ENCODE assay signal across 9 mouse cellular contexts in genomic region chr2:38510120-38510519, GRCm38 (mm10). TPM values are rescaled to one million over a fixed set of nuclear protein-coding genes. Genes with fewer than 3 reads are reported as not detected.
DNase-seq lines count a peak whose midpoint lies in the region; ATAC-seq and TF ChIP-seq lines count a peak whose summit lies in the region.
"Had no signal": no experiment of that assay in that cellular context is flagged by ENCODE, and none has a peak within 500 bp of the region (broad histone marks: within the 10 kb centered on the region; RNA-seq: fewer than 3 reads in every experiment).

No protein-coding gene starts in this region.

- no peak overlapping the region for H3K27ac ChIP-seq in gastrocnemius, adult 2 months
- no peak overlapping the region for H3K27ac ChIP-seq in kidney, embryonic 14.5 days (ENCODE audit: low read depth, low read length)

- no peak for TF ChIP-seq CTCF in gastrocnemius, adult 2 months (IDR thresholded peaks at IDR 0.05)

- peaks cover 19% of the 10 kb centered on the region for H3K4me1 ChIP-seq in kidney, embryonic 14.5 days (ENCODE audit: control insufficient read depth, insufficient read depth, low read length)

- H3K36me3 ChIP-seq in kidney, embryonic 14.5 days (ENCODE audit: control insufficient read depth, insufficient read depth, low read length) = no peaks in the 10 kb centered on the region

- DNase-seq in gastrocnemius, postnatal 25 days = peak; percentile 3
- DNase-seq in gastrocnemius, adult 2 months = no peak
- DNase-seq in B cell, adult 2 months = peak; percentile 20 to 22
- peak; percentile 69 to 73 for DNase-seq in cerebellum, postnatal 10 days
- peak; percentile 49 to 89 for DNase-seq in left cerebral cortex, postnatal 14 days (ENCODE audit: low spot score in 2 of 2)
- DNase-seq in spleen, postnatal 4 days (ENCODE audit: low spot score in 2 of 2) = no peak
- no peak for DNase-seq in spleen, adult 18-20 months
- DNase-seq: kidney, adult 18-20 months had no signal

- H3K9me3 ChIP-seq in kidney, embryonic 14.5 days (ENCODE audit: control insufficient read depth, low read length) = no peaks in the 10 kb centered on the region

- no peak overlapping the region for H3K4me2 ChIP-seq in kidney, embryonic 14.5 days (replicated peaks; ENCODE audit: low read depth, low read length)

- ATAC-seq in kidney, embryonic 14.5 days (ENCODE audit: low FRiP score, low TSS enrichment) = no peak

- no peak overlapping the region for H3K9ac ChIP-seq in kidney, embryonic 14.5 days (ENCODE audit: low read depth, low read length)

- no peaks in the 10 kb centered on the region for H3K27me3 ChIP-seq in kidney, embryonic 14.5 days (ENCODE audit: control insufficient read depth, insufficient read depth, low read length)

- intact Hi-C loops in gastrocnemius, adult 2 months (cut with DNase I) = loop anchor here (5.0 kb wide), 1 partner anchor 78 kb away; no protein-coding TSS in a partner anchor
- intact Hi-C loops in left cerebral cortex, postnatal 14 days (cut with DNase I) = loop anchor here (5.0 kb wide), 2 partner anchors 78 to 87 kb away; no protein-coding TSS in a partner anchor

- 90% methylated on average over 1 of the region's 1 CpGs for WGBS in kidney, embryonic 14.5 days

- H3K4me3 ChIP-seq in gastrocnemius, adult 2 months = no peak overlapping the region
- H3K4me3 ChIP-seq in kidney, embryonic 14.5 days (ENCODE audit: low read length) = no peak overlapping the region

RNA-seq across cellular contexts. Expression of gene Nek6, which starts 1.3 kb away (rescaled TPM):
- 1 to 10 TPM; 6.8 to 7.5 TPM for total RNA-seq in gastrocnemius, postnatal 25 days (2021)
- total RNA-seq in gastrocnemius, adult 2 months (2021) = 10 to 100 TPM in 1 of 2 experiments, 1 to 10 TPM in 1; 4.9 to 10.7 TPM
- total RNA-seq in left cerebral cortex, postnatal 14 days (2021) = 10 to 100 TPM; 26.3 to 28.9 TPM
- 56.9 and 75.9 TPM in 2 replicates for polyA plus RNA-seq in kidney, embryonic 14.5 days (2014; fragmentation: Nextera tagmentation; extraction: Ambion mirVana)

Comparison
In these comparisons a context has a peak if more than half of its experiments do, and no peak if none do; other contexts are left out.
1. DNase-seq: peak in gastrocnemius, postnatal 25 days (single experiment), B cell, adult 2 months (2 of 2), cerebellum, postnatal 10 days (2 of 2) and left cerebral cortex, postnatal 14 days (2 of 2); none in gastrocnemius, adult 2 months (single experiment), spleen, postnatal 4 days (0 of 2) and spleen, adult 18-20 months (0 of 2).